Mouse (Mus musculus) right cerebral cortex, postnatal 10 days (tissue): ENCODE data around the gene Uqcr10.

Source experiments
- DNase-seq, 2 experiments: peaks; one replicate each; pipeline ENCODE4 v3.0.0; 2021; ENCODE audit warnings: low spot score in 2 of 2

Gene Uqcr10

GRCm38 (mm10) chr11:4704072-4704964, at the start of gene Uqcr10, which contains the start of gene Zmat5:
Gene Uqcr10, minus strand, starts transcription at chr11:4704342.
Gene Zmat5, plus strand, starts transcription at chr11:4704678.
- DNase-seq = peak; percentile 95

DNA sequence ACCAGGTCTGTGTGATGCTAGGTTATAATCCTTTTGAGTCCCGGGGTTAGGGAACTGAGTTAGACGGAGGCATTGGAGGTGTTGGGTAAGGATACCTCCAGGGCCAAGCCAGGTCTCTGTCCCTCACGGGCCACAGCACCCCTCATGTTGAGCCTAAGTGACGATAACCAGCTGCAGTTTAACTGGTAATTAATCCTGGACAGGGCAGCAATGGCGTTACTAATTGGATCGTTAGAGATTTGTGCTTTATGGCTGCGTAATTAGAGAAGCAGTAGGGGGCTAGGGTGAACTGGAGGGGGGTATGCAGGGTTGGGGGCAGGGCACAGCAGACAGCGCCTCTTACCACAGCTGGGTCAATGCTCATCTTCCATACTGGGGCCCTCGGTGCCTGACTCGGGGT, 48.7 kb upstream of the Uqcr10 start:
- no peak for DNase-seq

GRCm38 (mm10) chr11:4750263-4750662, 46.1 kb upstream of the Uqcr10 start:
- DNase-seq = no peak

DNA sequence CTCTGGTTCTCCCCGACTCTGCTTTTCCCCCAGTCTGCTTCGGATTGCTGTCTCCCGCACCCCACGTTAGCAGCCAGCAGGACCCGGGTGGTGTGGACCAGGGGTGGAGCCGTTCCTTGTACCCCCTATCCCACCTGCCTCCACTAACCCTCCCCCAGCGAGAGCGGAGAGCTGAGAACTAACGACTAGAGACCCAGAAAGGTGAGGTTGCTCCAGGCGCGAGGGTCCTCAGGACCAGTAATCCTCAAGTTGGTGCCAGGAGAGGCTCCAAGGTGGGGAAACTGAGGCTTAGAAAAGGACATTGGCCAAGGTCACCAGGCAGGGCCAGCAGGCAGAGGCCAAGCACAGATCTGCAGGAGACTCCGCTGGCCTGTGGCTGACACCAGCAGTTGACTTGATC, 43.1 kb upstream of the Uqcr10 start:
- no peak for DNase-seq

GRCm38 (mm10) chr11:4746733-4747132, 42.6 kb upstream of the Uqcr10 start, which contains the start of gene Cabp7:
Gene Cabp7, minus strand, starts transcription at chr11:4746778.
- no peak for DNase-seq

DNA sequence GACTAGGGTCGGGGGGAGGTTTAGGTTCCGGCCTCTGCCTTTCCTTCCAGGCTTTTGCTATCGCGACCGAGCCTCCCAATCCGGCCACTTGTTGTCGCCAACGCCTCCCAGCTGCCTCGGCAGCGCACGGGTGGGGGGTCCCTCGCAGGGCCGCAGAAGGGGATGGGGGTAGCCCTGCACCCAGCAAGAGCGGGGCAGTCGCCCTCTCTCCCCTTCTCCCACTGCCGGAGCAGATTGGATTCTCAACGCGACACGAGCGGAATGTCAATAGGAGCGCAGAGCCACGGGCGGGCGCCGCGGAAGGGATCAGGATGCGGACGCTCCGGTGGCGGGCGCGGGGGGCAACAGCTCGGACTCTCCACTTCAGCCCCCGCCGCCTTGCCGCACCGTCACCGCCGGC, 41.8 kb upstream of the Uqcr10 start:
- no peak for DNase-seq

GRCm38 (mm10) chr11:4744691-4745090, 40.5 kb upstream of the Uqcr10 start:
- no peak for DNase-seq

GRCm38 (mm10) chr11:4740785-4741184, 36.6 kb upstream of the Uqcr10 start:
- DNase-seq = no peak

- DNase-seq = no peak
Measured at GRCm38 (mm10) chr11:4738719-4739118, 34.6 kb upstream of the Uqcr10 start.

DNA sequence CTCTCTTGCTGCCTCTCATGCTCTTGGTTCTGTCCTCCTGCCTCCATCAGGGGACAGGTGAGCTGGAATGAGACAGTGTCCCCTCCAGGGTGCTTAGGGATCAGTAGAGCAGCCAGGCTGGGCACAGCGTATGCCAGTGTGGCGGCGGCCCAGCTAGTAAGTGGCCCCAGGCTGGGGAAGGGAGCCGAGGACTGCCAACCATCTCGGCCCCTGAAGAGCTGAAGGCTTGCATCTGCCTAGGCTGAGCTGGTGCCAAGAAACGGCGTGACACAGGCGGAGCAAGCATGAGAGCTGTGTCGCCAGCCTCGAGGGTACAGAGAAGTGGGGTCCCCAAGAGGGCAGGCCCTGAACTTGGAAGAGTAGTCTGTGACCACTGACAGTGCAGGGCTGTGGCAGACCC, 33.5 kb upstream of the Uqcr10 start:
- peak in 1 of 2 experiments; percentile 54 for DNase-seq

DNA sequence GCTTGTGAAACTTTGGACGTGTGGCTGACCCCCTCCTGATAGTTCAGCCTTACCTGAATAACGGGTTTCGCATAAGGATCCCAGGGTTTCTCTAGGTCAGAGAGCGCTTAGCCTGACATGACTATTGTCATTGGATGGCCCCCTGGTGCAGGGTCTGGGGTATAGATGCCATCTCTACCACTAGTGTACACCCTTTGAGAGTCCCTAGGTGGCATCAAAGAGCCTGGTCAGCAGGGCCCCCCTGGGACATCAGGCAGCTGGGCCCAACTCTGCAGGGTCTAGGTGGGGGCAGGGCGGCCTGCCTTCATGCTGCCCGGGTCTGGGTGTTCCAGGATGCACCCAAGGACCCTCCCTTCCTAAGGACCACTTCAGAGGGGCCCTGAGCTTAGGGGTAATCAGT, 32.2 kb upstream of the Uqcr10 start:
- DNase-seq = no peak

DNA sequence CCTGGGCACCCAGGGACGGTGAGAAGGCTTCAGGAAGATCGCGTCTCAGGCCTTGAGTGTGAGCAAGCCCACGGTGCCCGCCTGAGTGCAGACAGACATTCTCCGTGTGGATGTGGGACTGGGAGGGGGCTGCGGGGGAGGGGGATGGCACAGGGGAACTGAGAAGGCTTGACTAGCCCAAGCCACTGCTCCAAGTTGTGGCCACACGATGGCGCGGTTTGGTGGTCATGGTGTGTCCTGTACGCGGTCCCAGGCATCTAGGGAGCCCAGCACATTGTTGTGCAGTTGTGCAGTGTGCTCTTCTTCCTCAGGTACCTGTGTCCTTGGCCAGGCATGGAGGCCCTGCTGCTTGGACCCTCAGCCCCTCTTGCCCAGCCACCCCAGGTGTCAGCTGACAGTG, 30.0 kb upstream of the Uqcr10 start:
- DNase-seq = no peak

- no peak for DNase-seq
Measured at GRCm38 (mm10) chr11:4731781-4732180, 27.6 kb upstream of the Uqcr10 start.

GRCm38 (mm10) chr11:4730913-4731312, 26.8 kb upstream of the Uqcr10 start:
- DNase-seq = no peak

- DNase-seq = no peak
Measured at GRCm38 (mm10) chr11:4730096-4730495, 26.0 kb upstream of the Uqcr10 start.

- DNase-seq = peak in 1 of 2 experiments; percentile 57
Measured at GRCm38 (mm10) chr11:4729603-4730002, 25.5 kb upstream of the Uqcr10 start.

DNA sequence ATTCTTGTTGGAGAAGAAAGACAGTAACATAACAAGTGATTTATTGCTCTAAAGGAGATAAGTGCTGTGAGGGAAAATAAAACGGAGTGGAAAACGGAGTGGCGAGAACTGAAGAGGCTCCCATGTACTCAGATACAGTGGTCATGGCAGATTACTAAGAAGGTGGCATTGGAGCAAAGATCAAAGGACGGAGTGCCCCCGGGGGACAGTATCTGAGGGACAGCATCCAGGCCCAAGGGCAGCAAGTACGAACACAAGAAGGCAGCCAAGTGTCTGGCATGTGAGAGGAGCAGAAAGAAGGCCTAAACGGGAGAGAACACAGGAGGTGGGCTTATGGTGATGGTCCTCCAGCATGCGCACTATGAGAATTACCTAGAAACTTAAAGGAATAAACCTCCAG, 17.6 kb upstream of the Uqcr10 start:
- no peak for DNase-seq

DNA sequence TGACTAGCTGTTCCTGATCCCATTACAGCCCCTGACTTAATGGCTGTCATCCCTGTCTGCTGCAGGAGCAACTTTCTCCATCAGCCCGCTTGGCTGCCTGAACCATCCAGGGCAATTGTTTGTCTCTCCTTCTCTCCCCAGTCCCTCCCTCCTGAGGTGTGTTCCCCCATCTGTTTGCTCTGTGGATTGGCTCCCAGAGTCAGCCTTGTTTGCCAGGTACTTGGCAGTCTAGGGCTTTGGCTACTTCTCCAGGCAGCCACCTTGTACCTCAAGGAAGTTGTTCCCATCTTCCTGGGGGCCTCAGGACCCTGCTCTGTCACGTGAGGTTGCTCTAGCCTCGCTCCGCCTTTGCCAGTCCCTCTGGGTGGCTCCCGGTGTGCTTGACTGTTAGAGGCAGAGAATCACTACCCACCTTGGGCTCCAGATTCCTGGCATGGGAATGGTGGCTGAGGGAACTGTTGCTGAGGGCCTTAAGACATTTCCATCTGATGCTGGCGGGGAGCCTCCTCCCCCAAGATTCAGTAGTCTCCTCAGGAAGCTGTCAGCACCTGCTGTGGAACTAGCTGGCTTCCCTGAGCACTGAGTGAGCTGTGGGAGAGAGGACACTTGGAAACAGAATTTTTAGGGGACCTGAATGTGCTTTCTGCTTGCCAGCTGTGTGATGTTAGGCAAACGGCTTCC, 16.9 kb upstream of the Uqcr10 start:
- DNase-seq = peak in 1 of 2 experiments; percentile 37

GRCm38 (mm10) chr11:4720393-4720792, 16.3 kb upstream of the Uqcr10 start:
- DNase-seq = no peak

DNA sequence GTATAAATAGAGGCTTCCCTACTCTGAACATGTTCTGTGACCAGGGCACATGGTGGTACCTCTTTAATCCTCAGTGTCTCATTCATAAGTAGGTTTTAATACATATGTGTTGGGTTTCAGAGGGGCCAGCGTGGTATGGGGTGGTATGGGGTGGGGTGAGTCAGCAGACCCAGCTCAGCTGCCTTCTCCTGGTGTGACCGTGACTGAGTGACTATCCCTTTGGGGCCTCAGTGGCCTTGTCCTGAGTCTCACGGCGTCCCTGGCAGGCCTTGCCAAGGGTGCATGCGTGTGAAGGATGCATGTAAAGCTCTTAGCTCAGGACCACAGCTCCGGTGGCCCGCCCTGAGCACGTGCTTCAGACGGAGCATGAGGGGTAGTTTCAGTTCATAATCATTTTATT, 15.8 kb upstream of the Uqcr10 start:
- no peak for DNase-seq

- no peak for DNase-seq
Measured at GRCm38 (mm10) chr11:4718548-4718947, 14.4 kb upstream of the Uqcr10 start.

GRCm38 (mm10) chr11:4716530-4717236, 12.5 kb upstream of the Uqcr10 start:
- no peak for DNase-seq
